Mouse (Mus musculus) retina, embryonic 14.5 days (tissue): ENCODE measurements at regions not wholly inside any gene's neighbourhood (a gene's known extent, or its start where the extent isn't known, plus 50 kb on each side); places are given as distances from the start of the nearest gene placed in this dataset.

Source experiments
- DNase-seq: peaks from one replicate; pipeline ENCODE4 v3.0.0-alpha.2; 2015; ENCODE audit warnings: low spot score

- DNase-seq, result no peak
These were observed 409.2 kb downstream of the Nr4a2 start for GRCm38 (mm10) chr2:56714568-56714967.

DNA sequence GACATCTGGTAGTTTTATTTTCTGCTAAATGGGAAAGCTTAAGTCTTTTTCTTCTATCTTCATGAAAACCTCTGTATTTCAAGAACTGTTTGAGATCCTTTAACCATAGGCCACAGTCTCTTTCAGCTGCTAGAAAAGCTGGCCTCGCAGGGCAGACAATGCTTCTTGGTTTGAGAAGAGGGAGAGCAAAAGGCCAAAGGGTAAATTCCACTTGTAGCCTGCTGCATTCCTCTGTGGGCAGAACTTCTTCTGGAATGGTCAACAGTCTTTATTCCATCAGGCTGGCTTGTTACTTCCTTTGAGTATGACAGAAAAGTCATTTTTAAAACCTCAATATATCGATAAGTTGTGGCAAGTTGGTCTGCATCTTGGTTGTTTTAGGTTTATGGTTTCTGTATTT lies 440.2 kb downstream of the Nr4a2 start:
- DNase-seq, result peak; percentile 20

GRCm38 (mm10) chr2:56673861-56674260 lies 449.9 kb downstream of the Nr4a2 start:
- no peak for DNase-seq

GRCm38 (mm10) chr2:56672711-56673110 lies 451.1 kb downstream of the Nr4a2 start:
- DNase-seq, result no peak

DNA sequence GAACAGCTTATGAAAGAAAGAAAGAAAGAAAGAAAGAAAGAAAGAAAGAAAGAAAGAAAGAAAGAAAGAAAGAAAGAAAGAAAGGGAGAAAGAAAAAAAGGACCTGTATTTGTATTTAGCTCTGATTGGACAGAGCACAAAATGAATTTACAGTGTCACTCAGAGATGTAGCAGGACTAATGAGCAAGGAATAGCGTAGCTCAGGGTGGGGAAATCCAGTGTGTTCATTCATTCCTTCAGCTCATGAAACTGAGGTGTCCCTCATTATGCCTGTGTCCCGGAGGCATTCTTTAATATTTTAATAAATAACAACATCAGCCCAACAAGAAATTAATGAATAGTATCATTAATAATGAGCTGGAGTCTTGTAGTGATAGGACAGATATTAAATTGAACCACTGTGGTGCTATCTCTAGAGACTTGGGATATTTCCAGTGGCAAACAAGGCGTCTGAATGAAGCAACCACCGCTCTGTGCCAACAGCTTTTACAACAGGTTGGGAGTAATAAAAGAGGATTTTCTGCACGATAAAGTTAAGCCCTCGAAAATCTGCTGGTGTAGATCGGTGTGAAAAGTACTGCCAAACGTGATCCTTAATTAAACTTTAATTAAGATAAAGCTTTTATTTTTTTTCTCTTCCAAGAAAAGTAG lies 461.4 kb downstream of the Nr4a2 start:
- no peak for DNase-seq
